Mouse (Mus musculus): ENCODE data around the gene Rab31. TPM values are rescaled to one million over a fixed set of nuclear protein-coding genes. Genes with fewer than 3 reads are reported as not detected.

Gene Rab31
- polyA plus RNA-seq, 1 experiment from 2014 or later, result 62.5 TPM

DNA sequence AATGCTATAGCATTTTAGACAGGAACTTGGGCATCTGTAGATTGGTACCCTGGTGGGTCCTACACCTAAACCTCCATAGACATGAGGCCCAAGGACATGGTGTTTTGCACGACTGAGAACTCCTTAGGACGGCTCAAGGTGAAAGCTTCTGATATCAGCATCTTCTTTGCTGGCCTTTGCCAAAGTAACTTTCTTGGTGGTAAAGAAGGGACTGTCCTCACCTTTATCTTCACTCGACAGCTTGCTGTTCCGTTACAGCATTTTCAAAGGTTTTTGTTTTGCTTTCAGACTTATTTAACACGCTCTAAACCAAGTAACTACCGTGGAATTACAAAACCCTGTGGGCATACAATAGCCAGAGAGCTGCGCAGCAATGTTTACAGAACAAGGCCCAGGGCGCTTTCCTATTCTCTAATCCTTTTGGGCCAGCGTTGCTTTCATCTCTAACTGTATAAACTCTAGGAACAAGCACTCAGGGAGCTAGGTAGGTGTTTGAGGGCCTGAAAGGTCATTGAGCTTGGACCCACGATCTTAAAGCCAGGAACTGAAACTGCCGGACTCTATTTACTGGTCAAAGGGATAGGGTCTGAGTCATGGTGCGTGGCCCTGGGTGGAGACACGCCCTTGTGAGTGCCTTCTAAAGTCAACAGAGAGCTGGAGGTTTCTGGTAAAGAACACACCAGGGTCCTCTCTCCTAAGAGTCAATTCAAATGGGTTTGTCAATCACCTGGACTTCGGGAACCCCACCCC, 109.0 kb downstream of the Rab31 start:
- H3K9me3 ChIP-seq (replicated peaks), result no peaks in the 10 kb centered on the region
- no peaks in the 10 kb centered on the region for H3K27me3 ChIP-seq (ENCODE audit: low read depth, poor library complexity, severe bottlenecking)
- no peaks in the 10 kb centered on the region for H3K4me1 ChIP-seq
- DNase-seq (ENCODE audit: low spot score), result no peak
- no peak overlapping the region for H3K27ac ChIP-seq (replicated peaks)
- no peak overlapping the region for H3K4me3 ChIP-seq
- 83% methylated on average over 14 of the region's 14 CpGs for WGBS
- H3K36me3 ChIP-seq, result no peaks in the 10 kb centered on the region

DNA sequence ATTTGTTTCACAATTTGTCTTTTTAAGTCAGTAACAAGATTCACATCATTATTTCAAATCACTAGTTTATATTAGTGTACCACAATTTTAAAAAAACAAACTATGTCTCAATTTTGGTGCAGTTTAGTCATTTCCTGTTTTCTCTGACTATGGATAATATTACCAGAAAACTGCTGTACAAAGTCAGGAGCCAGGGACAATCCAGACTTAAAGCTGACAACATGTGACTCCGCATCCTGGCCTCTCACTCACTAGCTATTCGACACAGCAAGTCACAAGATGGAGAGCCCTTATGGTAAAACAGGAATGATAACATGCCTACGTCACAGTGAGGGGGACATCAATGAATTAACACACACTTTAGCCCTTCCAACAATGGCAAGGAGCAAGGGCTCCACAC, 109.9 kb downstream of the Rab31 start:
- Histone ChIP-seq H3K27me3 (ENCODE audit: low read depth, poor library complexity, severe bottlenecking) (no peaks in the 10 kb centered on the region), H3K36me3 (no peaks in the 10 kb centered on the region), H3K4me3 (no peak overlapping the region), H3K9me3 (replicated peaks) (no peaks in the 10 kb centered on the region), H3K4me1 (no peaks in the 10 kb centered on the region), H3K27ac (replicated peaks) (no peak overlapping the region)
- 93% methylated on average over 3 of the region's 3 CpGs for WGBS
- no peak for DNase-seq (ENCODE audit: low spot score)

DNA sequence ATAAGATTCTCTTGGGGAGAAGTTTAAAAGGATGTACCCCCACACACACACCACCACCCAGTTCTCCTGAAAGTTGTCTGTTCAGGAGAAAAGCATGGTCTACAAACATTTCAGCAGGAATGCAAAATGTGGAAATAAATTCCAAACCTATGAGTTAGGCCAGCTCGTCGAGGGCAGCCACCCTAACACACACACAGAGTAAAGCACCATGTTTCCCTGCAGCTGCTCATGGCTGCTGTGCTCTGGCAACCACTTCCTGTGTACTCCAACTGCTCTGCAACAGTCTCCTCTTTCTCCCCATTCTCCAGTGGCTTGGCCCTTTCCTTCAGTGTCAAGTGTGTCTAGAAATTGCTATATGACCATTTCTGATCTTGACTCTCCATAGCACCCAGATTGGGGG, 114.1 kb downstream of the Rab31 start:
- H3K9me3 ChIP-seq (replicated peaks), result no peaks in the 10 kb centered on the region
- no peaks in the 10 kb centered on the region for H3K27me3 ChIP-seq (ENCODE audit: low read depth, poor library complexity, severe bottlenecking)
- WGBS, result 79% methylated on average over 2 of the region's 2 CpGs
- no peak overlapping the region for H3K27ac ChIP-seq (replicated peaks)
- DNase-seq (ENCODE audit: low spot score), result no peak
- H3K4me1 ChIP-seq, result no peaks in the 10 kb centered on the region
- H3K36me3 ChIP-seq, result no peaks in the 10 kb centered on the region
- H3K4me3 ChIP-seq, result no peak overlapping the region

DNA sequence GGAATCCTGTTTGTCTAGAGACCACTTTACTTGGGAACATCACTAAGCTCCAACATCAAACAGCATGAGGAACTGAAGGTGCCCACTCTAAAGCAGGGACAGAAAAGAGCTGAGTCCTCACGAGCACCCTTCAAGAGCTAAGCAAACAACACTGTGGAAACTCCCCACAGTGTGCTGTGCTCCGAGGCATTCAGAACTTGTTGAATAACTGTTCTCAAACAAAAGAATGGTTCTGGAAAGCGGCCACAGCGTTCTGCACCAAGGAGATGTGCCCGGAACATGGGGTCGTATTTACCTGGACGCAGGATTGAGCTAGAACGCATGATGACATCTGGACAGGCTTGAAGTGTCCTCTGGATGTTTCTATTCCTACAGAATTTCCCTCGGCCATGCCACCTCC, 114.6 kb downstream of the Rab31 start:
- H3K27ac ChIP-seq (replicated peaks), result no peak overlapping the region
- no peaks in the 10 kb centered on the region for H3K27me3 ChIP-seq (ENCODE audit: low read depth, poor library complexity, severe bottlenecking)
- H3K4me3 ChIP-seq, result no peak overlapping the region
- H3K9me3 ChIP-seq (replicated peaks), result no peaks in the 10 kb centered on the region
- H3K36me3 ChIP-seq, result 0 out of 2 replicates have a peak, but pooled peaks cover under 1% of the 10 kb centered on the region
- DNase-seq (ENCODE audit: low spot score), result no peak
- WGBS, result 89% methylated on average over 9 of the region's 9 CpGs
- H3K4me1 ChIP-seq, result no peaks in the 10 kb centered on the region

DNA sequence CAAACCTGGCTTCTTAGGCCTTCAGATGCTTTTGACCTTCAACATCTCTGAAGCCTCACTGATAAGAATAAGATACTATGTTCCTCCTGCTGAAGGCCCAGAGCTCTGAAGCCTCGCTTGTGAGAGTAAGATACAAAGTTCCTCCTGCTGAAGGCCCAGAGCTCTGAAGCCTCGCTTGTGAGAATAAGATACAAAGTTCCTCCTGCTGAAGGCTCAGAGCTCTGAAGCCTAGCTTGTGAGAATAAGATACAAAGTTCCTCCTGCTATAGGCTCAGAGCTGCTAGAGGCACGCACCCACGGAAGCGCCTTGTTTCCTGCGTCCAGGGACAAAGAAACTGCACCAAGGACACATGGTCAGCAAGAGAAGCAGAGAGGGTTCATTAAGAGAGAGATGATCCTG, 115.8 kb downstream of the Rab31 start:
- no peak for DNase-seq (ENCODE audit: low spot score)
- Histone ChIP-seq H3K4me3 (no peak overlapping the region), H3K36me3 (peaks cover 12% of the 10 kb centered on the region; the same call in 1 of the 2 replicates), H3K27ac (replicated peaks) (no peak overlapping the region), H3K27me3 (ENCODE audit: low read depth, poor library complexity, severe bottlenecking) (no peaks in the 10 kb centered on the region), H3K9me3 (replicated peaks) (no peaks in the 10 kb centered on the region), H3K4me1 (no peaks in the 10 kb centered on the region)
- WGBS, result 94% methylated on average over 6 of the region's 6 CpGs

DNA sequence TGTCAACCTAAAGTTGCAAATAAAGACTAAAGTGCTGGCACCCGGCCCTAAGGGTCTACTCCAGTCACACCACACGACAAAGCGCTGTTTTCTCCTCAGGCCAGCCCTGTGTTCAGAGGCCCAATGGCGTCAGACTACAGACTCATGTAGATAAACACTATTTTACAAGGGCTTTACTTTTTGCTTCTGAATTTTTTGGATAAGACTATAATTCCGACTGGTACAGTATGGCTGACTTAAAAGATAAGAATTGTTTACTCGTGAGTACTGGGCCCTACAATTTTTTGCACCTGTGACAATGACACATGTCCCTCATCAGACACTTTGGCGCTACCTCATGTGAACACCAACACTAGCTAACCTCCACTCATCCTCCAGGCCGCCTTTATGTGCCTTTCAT, 116.5 kb downstream of the Rab31 start:
- Histone ChIP-seq H3K36me3 (peaks cover 13% of the 10 kb centered on the region; the same call in 1 of the 2 replicates), H3K27ac (replicated peaks) (no peak overlapping the region), H3K9me3 (replicated peaks) (no peaks in the 10 kb centered on the region), H3K27me3 (ENCODE audit: low read depth, poor library complexity, severe bottlenecking) (no peaks in the 10 kb centered on the region), H3K4me1 (no peaks in the 10 kb centered on the region), H3K4me3 (no peak overlapping the region)
- DNase-seq (ENCODE audit: low spot score), result no peak
- 90% methylated on average over 8 of the region's 8 CpGs for WGBS

DNA sequence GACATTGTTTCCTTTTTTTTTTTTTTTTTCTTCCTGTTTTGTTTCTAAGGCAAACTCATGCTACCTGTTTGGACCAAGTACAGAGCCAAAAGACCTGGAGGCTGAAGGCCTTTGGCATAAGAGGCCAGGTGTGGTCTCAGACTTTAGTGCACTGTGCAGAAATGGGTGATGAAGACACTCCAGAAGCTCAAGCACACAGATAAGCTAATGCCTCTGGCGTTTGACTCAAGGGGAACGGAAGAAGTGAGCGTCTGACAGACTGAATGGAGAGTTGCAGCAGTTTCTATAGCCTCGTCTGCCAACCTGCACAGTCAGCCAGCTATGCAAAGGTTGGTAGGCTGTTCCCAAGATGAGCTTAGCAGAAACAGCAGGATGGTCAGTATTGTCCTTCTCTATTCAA, 116.9 kb downstream of the Rab31 start:
- H3K9me3 ChIP-seq (replicated peaks), result no peaks in the 10 kb centered on the region
- no peak overlapping the region for H3K4me3 ChIP-seq
- no peaks in the 10 kb centered on the region for H3K27me3 ChIP-seq (ENCODE audit: low read depth, poor library complexity, severe bottlenecking)
- no peak for DNase-seq (ENCODE audit: low spot score)
- peaks cover 13% of the 10 kb centered on the region; the same call in 1 of the 2 replicates for H3K36me3 ChIP-seq
- no peak overlapping the region for H3K27ac ChIP-seq (replicated peaks)
- 89% methylated on average over 4 of the region's 4 CpGs for WGBS
- H3K4me1 ChIP-seq, result no peaks in the 10 kb centered on the region

DNA sequence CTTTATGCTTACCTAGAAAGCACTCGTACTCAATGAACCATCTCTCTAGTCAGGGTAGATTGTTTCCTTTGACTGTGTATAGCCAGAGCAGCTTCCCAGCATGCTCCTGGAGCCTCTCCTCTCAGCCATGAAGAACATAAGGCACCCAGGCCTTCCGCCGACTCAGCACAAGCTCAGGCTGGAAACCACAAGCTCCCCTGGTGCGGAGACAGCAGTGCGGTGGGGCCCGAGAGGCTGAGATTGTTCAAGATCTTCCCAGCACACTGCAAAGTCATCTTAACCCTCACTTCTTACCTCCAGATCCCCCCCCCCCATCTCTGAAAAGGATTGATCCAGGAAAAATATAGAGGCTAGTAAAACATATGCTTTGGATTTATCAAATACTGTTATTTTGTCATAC, 122.0 kb downstream of the Rab31 start:
- H3K9me3 ChIP-seq (replicated peaks), result no peaks in the 10 kb centered on the region
- 92% methylated on average over 6 of the region's 6 CpGs for WGBS
- no peak overlapping the region for H3K27ac ChIP-seq (replicated peaks)
- H3K36me3 ChIP-seq, result peaks cover 13% of the 10 kb centered on the region; the same call in 1 of the 2 replicates
- no peak for DNase-seq (ENCODE audit: low spot score)
- no peak overlapping the region for H3K4me3 ChIP-seq
- H3K27me3 ChIP-seq (ENCODE audit: low read depth, poor library complexity, severe bottlenecking), result no peaks in the 10 kb centered on the region
- H3K4me1 ChIP-seq, result peaks cover 9% of the 10 kb centered on the region; the same call in 1 of the 2 replicates

DNA sequence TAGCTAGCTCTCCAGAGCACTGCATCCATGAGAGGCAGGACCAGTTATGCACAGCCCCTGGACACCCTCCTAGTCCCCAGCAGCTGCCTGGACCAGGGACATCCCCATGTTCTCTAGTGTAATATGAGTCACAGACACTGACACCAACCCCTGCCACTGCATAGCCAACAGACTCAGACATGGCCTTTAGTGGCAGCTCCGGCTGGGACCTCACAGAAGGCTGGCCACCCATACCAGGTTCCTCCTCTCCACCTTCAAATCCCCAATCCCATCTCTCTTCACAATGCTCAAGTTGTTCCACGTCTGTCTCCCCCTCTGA, 123.4 kb downstream of the Rab31 start:
- Histone ChIP-seq H3K27ac (replicated peaks) (no peak overlapping the region), H3K27me3 (ENCODE audit: low read depth, poor library complexity, severe bottlenecking) (no peaks in the 10 kb centered on the region), H3K4me3 (no peak overlapping the region), H3K4me1 (peaks cover 9% of the 10 kb centered on the region; the same call in 1 of the 2 replicates), H3K36me3 (peaks cover 13% of the 10 kb centered on the region; the same call in 1 of the 2 replicates), H3K9me3 (replicated peaks) (no peaks in the 10 kb centered on the region)
- no peak for DNase-seq (ENCODE audit: low spot score)
- 76% methylated on average over 2 of the region's 2 CpGs for WGBS

DNA sequence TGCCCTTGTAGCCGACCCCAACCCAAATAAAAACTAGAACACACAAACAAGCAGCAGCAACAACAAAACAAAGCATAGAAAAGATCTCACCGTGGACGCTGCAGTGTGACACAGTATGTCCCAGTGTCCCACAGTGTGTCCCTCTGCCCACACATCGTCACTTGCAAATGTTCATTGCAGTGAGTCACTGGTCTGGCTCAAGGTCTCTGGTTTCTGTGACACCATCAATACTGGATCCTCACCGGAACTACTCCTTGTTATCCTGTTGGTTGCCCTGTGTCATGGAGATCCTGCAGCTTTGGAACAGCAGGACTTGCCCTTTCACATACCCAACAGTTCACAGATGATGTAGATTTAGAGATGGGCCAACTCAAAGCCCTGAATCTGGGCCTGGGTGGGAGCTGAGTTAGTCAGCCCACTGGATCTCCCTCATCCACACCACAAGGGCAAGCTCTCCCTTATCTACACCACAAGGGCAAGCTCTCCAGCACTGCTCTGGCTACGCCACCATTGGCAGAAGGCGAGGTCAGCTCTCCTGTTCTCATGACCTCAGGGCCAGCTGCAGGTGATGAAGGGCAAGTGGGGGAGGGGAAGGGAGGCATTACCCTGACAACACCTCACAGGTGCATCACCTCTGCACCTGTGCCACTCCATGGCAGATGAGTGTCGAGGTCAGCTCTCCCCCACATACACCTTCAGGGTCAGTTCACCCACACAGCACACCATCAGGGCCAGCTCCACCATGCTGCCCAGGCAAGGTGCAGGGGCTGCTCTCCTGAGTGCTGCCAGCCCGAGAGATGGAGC, 124.0 kb downstream of the Rab31 start:
- Histone ChIP-seq H3K27ac (replicated peaks) (no peak overlapping the region; the same call in 1 of the 2 replicates), H3K36me3 (peaks cover 13% of the 10 kb centered on the region; the same call in 1 of the 2 replicates), H3K9me3 (replicated peaks) (no peaks in the 10 kb centered on the region), H3K27me3 (ENCODE audit: low read depth, poor library complexity, severe bottlenecking) (no peaks in the 10 kb centered on the region), H3K4me1 (peaks cover 10% of the 10 kb centered on the region), H3K4me3 (no peak overlapping the region)
- no peak for DNase-seq (ENCODE audit: low spot score)
- 87% methylated on average over 9 of the region's 9 CpGs for WGBS

DNA sequence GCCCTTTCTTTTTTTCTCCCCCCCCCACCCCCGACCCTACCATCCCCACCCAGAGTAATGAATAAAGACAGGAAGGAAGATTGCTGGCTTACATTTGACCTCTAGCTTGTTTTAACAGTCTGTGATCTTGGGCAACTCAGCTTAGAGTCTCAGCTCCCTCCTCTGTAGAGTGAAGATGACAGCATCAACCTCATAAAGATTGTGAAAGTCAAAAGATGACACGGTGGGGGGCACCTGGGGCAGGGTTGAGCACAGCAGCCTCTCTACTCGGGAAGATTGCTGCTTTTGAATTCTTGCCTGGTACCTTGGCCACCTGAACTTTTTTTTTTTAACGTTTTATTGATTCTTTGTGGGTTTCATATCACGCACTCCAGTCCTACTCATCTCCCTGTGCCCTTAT, 124.6 kb downstream of the Rab31 start:
- Histone ChIP-seq H3K4me1 (peaks cover 16% of the 10 kb centered on the region), H3K36me3 (peaks cover 13% of the 10 kb centered on the region; the same call in 1 of the 2 replicates), H3K27me3 (ENCODE audit: low read depth, poor library complexity, severe bottlenecking) (no peaks in the 10 kb centered on the region), H3K4me3 (no peak overlapping the region), H3K27ac (replicated peaks) (no peak overlapping the region), H3K9me3 (replicated peaks) (no peaks in the 10 kb centered on the region)
- no peak for DNase-seq (ENCODE audit: low spot score)
- WGBS, result 72% methylated on average over 5 of the region's 5 CpGs

DNA sequence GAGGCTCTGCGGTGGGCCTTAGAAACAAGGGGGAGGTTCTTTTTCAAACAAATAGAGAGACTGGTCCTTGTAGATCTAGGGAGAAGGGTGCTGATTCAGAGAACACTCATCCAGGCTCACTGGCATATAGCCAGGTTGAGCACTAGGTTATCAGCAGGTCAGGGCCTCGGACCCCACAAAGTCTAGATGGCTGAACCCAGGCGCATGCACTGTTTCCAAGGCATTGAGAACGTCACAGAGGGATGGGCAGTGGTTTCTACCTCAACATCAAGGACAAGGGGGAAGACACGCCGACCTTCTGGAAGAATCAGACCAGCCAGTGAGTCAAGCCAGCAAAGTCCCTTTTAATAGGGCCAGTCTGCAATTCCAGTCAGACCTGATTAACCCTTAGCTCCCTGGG, 125.3 kb downstream of the Rab31 start:
- WGBS, result 81% methylated on average over 6 of the region's 6 CpGs

DNA sequence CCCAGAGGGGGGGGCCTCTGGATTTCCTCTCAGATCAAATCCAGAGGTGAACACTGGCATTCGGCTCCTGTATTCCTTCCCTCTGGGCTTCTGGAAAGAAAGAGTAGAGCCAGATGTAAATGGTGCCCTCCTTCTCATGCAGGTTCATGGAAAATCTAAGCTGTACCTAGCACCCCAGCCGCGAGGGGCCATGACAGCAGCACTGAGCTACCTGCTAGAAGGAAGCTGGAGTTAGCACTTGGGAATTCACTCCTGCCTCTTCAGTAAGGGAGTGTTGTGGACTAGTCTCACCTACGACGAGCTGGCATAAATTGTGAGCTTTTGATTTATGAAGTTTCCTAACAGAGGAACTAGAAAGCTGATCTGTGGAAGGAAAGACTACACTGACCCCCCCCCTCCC, 129.0 kb downstream of the Rab31 start:
- DNase-seq (ENCODE audit: low spot score), result no peak
- Histone ChIP-seq H3K4me3 (no peak overlapping the region), H3K9me3 (replicated peaks) (no peaks in the 10 kb centered on the region), H3K27ac (replicated peaks) (0 out of 2 replicates have a peak overlapping the region, but pooled peaks have one; percentile 67), H3K36me3 (no peaks in the 10 kb centered on the region), H3K4me1 (peaks cover 23% of the 10 kb centered on the region), H3K27me3 (ENCODE audit: low read depth, poor library complexity, severe bottlenecking) (no peaks in the 10 kb centered on the region)
- 95% methylated on average over 5 of the region's 5 CpGs for WGBS

More for the DNA sequence above, 125.3 kb downstream of the Rab31 start:
- H3K36me3 ChIP-seq, result peaks cover 6% of the 10 kb centered on the region; the same call in 1 of the 2 replicates
- no peak for DNase-seq (ENCODE audit: low spot score)
- H3K4me1 ChIP-seq, result peaks cover 23% of the 10 kb centered on the region
- no peak overlapping the region for H3K4me3 ChIP-seq
- H3K27ac ChIP-seq (replicated peaks), result no peak overlapping the region
- no peaks in the 10 kb centered on the region for H3K27me3 ChIP-seq (ENCODE audit: low read depth, poor library complexity, severe bottlenecking)
- no peaks in the 10 kb centered on the region for H3K9me3 ChIP-seq (replicated peaks)

Measured in midbrain, embryonic 10.5 days (tissue).